In genomic region chr14:72360181-72360580, GRCm38 (mm10) we compare ENCODE assay signal across 12 mouse cellular contexts.
"Had no signal": no experiment of that assay in that cellular context is flagged by ENCODE, and none has a peak within 500 bp of the region (broad histone marks: within the 10 kb centered on the region; RNA-seq: fewer than 3 reads in every experiment).

No protein-coding gene starts in this region.

- ATAC-seq: midbrain, embryonic 15.5 days had no signal

- H3K27me3 ChIP-seq: limb, embryonic 13.5 days; midbrain, embryonic 15.5 days had no signal

- H3K4me1 ChIP-seq: midbrain, embryonic 10.5 days; midbrain, embryonic 15.5 days had no signal

- H3K36me3 ChIP-seq: limb, embryonic 13.5 days; midbrain, embryonic 10.5 days; midbrain, embryonic 15.5 days had no signal

- H3K4me3 ChIP-seq: limb, embryonic 13.5 days; midbrain, embryonic 10.5 days; midbrain, embryonic 15.5 days had no signal

- H3K9me3 ChIP-seq: limb, embryonic 13.5 days; midbrain, embryonic 10.5 days; midbrain, embryonic 15.5 days had no signal

- H3K9ac ChIP-seq: limb, embryonic 13.5 days; liver, embryonic 14.5 days; midbrain, embryonic 15.5 days had no signal

- H3K27ac ChIP-seq: limb, embryonic 13.5 days; liver, embryonic 14.5 days; midbrain, embryonic 10.5 days; midbrain, embryonic 15.5 days; stomach, postnatal 0 days had no signal

- DNase-seq: kidney, postnatal 14 days; layer of hippocampus, postnatal 36 days; lung, adult 18-20 months; lung, postnatal 4 days; right cerebral cortex, adult 18-20 months; right cerebral cortex, postnatal 25 days; thymus, postnatal 4 days had no signal

- H3K4me2 ChIP-seq: limb, embryonic 13.5 days; midbrain, embryonic 15.5 days had no signal
